Mouse (Mus musculus): ENCODE results near the gene Tnfrsf9. TPM values are rescaled to one million over a fixed set of nuclear protein-coding genes. Genes with fewer than 3 reads are reported as not detected.

The Tnfrsf9 gene
- polyA plus RNA-seq (2015; fragmentation: Nextera tagmentation; extraction: Ambion mirVana) = 0.41 and 0.48 TPM in 2 replicates

DNA sequence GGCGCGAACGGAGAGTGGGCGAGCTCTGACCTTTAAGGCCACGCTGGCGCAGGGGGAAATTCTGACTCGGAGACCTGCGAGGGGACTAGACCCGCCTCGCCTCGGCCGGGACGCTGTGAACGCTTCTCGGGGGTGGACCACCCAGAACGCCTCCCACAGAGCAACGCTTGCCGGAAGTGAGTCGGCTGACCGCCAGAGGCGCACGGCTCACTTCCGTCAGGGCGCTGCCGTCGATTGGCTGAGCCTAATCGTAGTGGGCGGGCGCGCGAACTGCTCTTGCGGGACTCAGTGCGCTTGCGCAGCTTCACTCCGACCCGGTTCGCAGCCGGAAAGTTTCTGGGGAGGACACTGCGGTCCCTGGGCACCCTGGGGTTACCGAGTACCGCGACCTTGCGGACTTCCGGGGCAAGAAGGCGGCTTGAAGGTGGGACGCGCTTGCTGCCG lies at the start of gene Tnfrsf9, which contains the start of gene Park7:
Tnfrsf9 (plus strand) TSS at position 273 of the 444 bp plus-strand sequence.
Park7 (minus strand) TSS at position 148 of the 444 bp plus-strand sequence.

Other genes starting within 250 kb of the Tnfrsf9 start
- gene Errfi1, start 60.6 kb upstream of the Tnfrsf9 start, polyA plus RNA-seq (2015; fragmentation: Nextera tagmentation; extraction: Ambion mirVana) = 79.4 and 82.6 TPM in 2 replicates
- gene Park7, start 125 bp upstream of the Tnfrsf9 start, polyA plus RNA-seq (2015; fragmentation: Nextera tagmentation; extraction: Ambion mirVana) = 406 and 429 TPM in 2 replicates
- 40.1 and 51.3 TPM in 2 replicates for gene Uts2, start 82.5 kb downstream of the Tnfrsf9 start, polyA plus RNA-seq (2015; fragmentation: Nextera tagmentation; extraction: Ambion mirVana)
- 4.4 and 4.7 TPM in 2 replicates for gene Per3, start 130.1 kb downstream of the Tnfrsf9 start, polyA plus RNA-seq (2015; fragmentation: Nextera tagmentation; extraction: Ambion mirVana)
- gene Vamp3, start 143.4 kb downstream of the Tnfrsf9 start, polyA plus RNA-seq (2015; fragmentation: Nextera tagmentation; extraction: Ambion mirVana) = 46.7 and 50.3 TPM in 2 replicates
- gene Gm13090, start 175.0 kb downstream of the Tnfrsf9 start, polyA plus RNA-seq (2015; fragmentation: Nextera tagmentation; extraction: Ambion mirVana) = not detected in 2 replicates